Mouse (Mus musculus) heart, postnatal 10 days (tissue): ENCODE results near the gene Qrich1. TPM values are rescaled to one million over a fixed set of nuclear protein-coding genes. Genes with fewer than 3 reads are reported as not detected.
A peak's percentile ranks its signal among the peaks of the same experiment; 100 is the strongest.

ENCODE experiments used
- DNase-seq, 2 experiments: peaks; one replicate each; pipeline ENCODE4 v3.0.0; 2021
- intact Hi-C: fragments of 180-260 bp; cut with DNase I; formaldehyde crosslinking; loops from one replicate; pipeline ENCODE4 v1.15.1; 2025
- total RNA-seq, 2 experiments: library from RNA; stranded (reverse); gene quantifications; 2 replicates each; pipeline ENCODE4 v1.2.3; 2021

Gene Qrich1
- total RNA-seq, 2 experiments from 2014 or later: 83.5 to 89.6 TPM

DNA sequence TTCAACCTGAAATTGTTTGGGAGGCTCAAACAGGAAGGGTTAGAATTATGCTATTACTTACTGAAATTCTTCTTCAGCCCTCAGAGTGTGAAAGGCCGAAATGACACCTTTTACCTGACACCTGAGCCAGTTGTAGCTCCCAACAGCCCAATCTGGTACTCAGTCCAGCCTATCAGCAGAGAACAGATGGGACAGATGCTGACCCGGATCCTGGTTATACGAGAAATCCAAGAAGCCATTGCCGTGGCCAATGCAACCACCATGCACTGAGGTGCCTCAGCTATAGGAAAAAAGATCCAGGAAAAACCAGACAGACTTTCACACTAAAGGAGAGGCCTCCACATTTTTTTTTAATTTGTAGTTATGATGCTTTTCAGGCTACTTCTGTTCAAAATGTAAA, 42.6 kb downstream of the Qrich1 start:
- intact Hi-C loops: loop anchor here (5.0 kb wide), 1 partner anchor 42 kb away; the partner anchor contains the start of gene Qrich1
- no peak for DNase-seq

DNA sequence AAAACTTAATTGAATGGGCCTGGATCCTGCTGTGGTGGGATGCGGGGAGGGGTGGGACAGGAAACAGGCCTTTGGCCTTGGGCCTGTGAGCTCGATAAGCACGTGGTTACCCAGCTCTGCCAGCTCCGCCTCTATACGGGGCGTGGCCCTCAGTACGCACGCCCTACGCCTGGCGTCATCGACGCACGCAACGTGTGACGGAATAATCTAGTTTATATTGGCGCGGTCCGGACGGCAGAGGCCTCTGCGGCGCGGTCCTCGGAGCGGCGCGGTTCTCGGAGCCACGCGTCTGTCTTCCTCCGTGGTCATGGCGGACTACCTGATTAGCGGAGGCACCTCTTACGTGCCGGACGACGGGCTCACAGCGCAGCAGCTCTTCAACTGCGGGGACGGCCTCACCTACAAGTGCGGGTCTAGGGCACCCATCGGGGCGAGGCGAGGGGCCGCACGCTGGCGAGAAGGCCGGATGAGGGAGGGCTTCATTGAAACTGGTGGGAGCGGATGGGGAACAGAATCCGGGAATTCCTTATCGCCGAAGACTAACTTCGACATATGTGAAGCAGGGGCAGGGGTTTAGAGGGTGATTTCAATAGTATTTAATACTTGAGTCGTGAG, 43.7 kb downstream of the Qrich1 start, which contains the start of gene Impdh2:
Gene Impdh2 (plus strand): TSS at position 60 of the 615 bp plus-strand sequence.
- intact Hi-C loops: no loop called here
- DNase-seq: peak; percentile 98

DNA sequence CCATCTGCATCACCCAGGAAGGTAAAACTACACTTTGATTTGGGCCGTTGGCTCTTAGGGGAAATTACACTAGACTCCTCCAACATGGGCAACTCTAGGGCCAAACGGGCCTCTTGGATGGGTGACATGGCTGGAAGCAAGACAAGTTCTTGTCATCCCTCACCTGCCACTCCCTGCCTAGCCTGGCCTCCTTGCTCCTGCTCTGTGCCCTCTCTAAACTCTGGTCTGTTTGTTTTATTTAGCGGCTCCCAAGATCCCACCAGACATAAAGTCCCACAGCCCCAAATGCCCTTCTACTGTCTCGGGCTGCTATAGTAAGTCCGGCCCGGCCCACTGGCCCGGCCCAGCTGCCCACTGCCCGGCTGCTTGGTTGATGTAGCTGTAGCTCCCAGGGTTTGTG, 47.1 kb downstream of the Qrich1 start:
- no peak for DNase-seq
- intact Hi-C loops: no loop called here

- intact Hi-C loops: no loop called here
- DNase-seq: no peak
Observed at GRCm38 (mm10) chr9:108564131-108564530, 47.5 kb downstream of the Qrich1 start.

GRCm38 (mm10) chr9:108565881-108566814, 49.5 kb downstream of the Qrich1 start:
- intact Hi-C loops: no loop called here
- no peak for DNase-seq

DNA sequence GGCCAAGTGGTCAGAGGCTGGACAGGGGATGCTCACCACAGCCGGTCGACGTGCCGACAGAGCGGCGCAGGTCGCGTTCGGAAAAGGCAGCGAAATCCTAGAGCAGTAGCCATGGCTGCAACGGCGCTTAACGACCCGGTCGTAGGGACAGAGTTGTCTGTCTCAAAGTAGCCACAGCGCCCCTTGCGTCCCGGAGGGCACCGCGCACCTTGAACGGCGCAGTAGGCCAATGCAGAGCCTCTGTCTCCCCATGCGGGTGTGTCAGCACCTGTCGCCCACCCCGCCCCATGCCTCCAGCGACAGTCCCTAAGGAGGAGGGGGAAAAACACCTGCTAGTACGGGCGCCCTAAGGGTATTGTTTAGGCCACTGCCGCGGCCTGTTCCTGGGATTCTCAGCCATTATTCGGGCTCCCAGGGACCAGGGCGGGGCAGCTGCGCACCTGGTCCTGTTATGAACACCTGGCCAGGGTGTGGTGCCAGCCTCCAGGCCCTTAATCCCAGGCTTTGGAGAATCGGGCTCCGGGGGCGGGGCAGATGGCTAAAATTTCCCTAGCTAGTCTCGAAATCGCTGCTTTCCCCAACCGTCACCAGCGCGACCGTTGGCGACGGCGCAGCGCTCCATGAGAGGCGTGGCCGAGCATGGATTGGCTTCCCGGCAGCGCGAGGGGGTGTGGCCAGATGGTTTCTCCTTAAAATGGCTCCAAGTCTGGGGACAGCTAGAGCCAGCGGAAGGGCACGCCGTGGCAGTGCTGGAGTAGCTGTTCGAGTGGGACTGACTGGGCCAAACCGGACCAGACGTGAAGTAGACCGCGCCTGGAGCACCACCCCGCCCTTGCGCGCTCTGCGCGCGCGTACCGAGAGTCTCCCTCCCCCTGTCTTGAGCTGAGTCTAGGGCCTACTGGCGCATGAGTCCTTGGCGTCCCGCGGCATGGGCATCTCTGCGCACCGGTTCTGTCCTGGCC, 50.5 kb downstream of the Qrich1 start, which contains the start of gene Ndufaf3:
Gene Ndufaf3 (minus strand): TSS at position 620 of the 962 bp plus-strand sequence.
- intact Hi-C loops: no loop called here
- DNase-seq: peak; percentile 97 to 98

DNA sequence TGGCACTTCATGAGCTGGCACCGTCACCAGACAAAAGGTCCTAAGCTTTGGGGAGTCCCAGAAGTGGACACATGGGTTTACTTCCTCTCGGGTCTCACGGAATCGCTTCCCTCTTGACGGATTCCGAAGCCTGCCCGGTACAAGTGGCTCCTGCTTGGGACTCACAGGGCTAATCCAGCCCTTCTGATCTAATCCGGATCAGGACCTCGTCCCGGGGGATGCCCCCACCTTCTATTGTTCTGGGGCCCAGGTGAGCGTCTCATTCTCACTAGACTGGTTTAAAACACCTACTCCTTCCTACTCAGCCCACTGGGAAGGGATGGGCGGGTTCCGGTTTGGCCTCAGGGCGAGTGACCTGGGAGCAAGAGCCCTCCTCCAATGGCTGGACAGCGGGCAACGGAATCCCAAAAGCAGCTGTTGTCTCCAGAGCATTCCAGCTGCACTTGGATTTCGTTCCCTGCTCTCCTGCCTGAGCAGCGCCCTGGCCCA, 51.4 kb downstream of the Qrich1 start:
- intact Hi-C loops: no loop called here
- DNase-seq: peak; percentile 52 to 64

- no peak for DNase-seq
- intact Hi-C loops: no loop called here
Observed at GRCm38 (mm10) chr9:108568511-108568921, 51.9 kb downstream of the Qrich1 start.

DNA sequence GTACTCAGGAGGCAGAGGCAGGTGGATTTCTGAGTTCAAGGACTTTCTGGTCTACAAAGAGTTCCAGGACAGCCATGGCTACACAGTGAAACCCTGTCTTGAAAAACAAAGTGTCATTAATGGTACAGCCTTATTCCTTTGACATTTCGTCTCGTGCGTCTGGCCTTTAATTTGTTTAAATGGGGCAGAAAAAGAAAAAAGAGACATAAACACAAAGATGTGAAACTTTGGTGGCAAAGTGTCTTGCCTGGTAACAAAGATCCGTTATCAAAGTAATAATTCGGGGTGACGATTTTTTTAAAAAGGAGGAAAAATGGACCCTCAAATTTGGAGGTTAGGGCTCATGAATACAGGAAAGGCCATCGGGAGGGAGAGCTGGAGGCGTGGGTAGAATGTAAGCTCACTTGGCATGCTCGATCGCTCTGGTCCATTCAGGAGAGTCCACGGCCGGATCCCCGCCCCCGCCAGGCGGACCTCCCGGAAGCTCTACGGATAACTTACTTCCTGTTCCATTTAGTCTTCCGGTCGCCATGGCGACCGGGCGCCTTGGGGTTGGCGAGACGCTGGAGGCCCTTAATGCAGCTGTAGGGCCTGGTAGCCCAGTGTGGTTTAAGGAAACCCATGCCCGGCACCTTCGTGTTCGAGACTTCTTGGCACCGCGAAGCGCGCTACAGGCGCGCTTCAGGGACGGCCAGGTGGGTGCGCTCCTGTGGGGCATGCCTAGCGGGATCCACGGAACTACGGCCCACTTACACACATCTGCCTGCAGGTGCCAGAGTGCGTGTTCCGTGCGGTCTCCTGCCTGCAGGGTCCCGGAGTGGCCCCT, 53.0 kb downstream of the Qrich1 start, which contains the start of gene Dalrd3:
Gene Dalrd3 (plus strand): TSS at position 506 of the 826 bp plus-strand sequence.
- intact Hi-C loops: no loop called here
- DNase-seq: peak; percentile 91 to 93

DNA sequence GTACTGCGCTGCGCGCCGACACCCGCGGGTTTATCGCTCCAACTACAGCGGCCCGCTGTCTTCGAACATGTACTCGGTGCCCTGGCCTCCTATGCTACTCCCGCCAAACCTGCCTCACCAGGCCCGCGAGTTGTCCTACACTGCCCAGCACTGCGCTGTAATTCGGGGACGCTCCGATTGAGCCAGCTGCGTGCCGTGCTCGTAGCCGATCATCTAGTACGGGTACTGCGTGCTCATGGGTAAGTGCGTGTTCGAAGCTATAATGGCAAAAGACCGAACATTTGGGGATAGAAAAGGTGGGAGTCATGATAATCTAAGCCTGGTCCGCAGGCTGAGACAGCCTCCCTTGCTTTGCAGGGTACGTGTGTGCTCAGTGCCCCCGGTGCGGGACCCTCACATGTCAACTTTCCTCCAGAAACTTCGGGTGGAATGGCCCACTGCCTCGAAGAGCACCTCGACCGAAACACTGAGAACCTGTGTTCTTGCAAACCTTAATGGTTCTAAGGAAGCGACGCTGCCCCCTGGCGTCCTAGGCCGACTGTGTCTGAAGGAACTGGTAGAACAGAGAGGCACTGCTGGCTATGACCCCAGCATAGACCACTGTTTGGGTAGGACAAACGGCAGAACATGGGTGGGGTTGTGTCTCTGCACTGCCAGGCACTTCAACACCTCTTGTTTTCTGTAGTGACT, 53.7 kb downstream of the Qrich1 start:
- intact Hi-C loops: no loop called here

GRCm38 (mm10) chr9:108571401-108571973, 54.9 kb downstream of the Qrich1 start:
- no peak for DNase-seq
- intact Hi-C loops: no loop called here

More for the DNA sequence above, 53.7 kb downstream of the Qrich1 start:
- peak; percentile 80 to 87 for DNase-seq

DNA sequence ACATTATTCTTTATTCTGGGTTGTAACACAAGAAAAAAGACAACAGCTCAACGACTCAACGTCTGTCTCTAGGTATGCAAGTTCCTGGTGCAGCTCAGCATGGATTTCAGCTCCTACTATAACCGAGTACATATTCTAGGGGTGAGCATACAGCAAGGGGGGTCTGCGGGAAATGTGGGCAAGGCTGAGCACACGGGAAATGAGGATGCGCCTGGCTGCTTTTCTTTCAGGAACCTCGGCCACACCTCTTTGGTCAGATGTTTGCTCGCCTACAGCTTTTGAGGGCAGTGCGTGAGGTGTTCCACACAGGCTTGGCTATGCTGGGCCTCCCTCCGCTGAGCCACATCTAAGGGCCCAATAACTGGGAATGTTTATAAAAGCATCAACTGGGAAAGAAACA, 55.7 kb downstream of the Qrich1 start:
- no peak for DNase-seq
- intact Hi-C loops: no loop called here

DNA sequence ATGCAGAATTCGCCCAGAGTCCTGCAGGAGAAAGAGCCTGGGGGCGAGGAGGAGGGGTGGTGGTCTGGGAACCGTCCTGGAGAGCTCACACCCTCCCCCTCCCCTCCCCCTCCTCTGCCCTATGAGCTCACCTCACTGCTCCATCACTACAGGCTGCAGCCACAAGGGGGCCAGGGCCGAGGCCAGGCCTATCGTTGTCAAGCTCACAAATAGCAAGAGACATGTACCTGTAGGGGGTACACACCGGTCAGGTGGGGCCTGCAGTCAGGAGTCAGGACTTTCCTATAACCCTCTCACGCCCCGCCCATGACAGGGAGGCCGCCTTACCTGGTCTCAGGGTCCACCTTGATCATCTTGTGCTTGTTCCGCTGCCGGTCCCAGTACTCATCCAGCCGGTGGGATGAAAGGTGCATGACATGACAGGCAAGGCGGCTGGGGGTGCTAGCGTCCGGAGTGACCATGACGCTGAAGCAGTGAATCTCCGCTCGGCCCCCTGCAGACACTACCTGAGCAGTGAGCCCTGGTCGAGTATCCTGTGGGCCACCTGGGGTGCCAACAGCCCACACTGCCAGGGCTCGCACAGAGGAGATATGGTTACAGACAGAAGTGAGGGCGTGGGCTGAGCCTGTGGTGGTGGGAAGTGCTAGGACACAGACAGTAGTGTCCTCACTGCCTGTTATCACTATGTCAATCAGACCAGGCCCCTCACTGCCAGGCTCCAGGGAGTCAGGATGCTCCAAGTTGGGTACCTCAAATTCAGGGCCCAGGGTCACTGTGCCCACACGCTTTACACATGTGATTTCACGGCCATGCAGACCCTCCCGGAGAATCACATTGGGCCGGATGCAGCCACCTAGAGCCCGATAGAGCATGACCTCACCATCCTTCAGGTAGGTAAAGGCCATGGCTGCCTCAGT, 57.4 kb downstream of the Qrich1 start:
- intact Hi-C loops: no loop called here
- peak; percentile 63 to 79 for DNase-seq

GRCm38 (mm10) chr9:108574921-108575320, 58.3 kb downstream of the Qrich1 start:
- DNase-seq: no peak
- intact Hi-C loops: loop anchor here (5.0 kb wide), 1 partner anchor 72 kb away; the partner anchor contains the start of gene Arih2

DNA sequence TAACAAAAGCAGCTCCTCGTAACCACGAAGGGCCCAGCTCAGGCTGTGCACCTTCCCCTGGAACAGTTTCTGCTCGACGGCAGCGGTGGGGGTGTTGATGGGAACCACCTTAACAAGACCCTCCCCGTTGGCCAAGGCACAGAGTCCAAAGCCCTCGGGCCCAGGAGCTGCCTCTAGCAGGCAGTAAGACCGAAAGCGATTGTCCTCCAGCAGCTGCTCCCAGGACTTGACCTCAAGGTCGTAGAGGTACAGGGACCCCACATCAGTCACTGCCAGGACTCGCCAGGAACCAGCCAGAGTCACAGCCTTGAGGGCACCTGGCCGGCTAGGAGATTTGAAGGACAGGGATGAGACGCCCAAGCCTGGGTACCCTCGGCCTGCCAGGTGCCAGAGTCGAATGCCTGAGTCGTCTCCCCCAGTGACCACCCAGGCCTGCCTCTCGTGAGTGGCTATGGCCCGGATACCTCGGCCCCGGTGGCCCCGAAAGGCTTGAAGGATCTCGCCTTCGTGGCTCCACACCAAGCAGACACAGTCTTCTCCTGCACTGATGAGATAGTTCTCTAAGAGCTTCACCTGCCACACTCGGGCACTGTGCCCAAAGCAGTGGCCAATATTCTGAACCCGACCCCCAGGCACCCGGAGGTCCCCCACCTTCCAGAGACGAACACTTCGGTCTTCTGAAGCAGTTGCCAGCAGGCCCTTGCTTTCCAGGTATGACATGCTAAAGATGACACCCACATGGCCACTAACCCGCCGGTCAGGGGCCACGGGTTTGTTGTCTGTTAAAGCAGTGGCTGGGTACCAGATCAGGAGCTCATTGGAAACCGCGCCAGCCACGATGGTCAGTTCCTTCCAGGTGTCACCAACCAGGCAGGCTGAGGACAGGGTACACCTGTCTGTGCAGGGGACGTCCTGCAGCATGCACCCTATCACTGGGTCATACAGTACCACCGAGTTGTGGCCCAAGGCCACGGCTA, 59.0 kb downstream of the Qrich1 start:
- no peak for DNase-seq
- intact Hi-C loops: loop anchor here (5.0 kb wide), 1 partner anchor 72 kb away; the partner anchor contains the start of gene Arih2

DNA sequence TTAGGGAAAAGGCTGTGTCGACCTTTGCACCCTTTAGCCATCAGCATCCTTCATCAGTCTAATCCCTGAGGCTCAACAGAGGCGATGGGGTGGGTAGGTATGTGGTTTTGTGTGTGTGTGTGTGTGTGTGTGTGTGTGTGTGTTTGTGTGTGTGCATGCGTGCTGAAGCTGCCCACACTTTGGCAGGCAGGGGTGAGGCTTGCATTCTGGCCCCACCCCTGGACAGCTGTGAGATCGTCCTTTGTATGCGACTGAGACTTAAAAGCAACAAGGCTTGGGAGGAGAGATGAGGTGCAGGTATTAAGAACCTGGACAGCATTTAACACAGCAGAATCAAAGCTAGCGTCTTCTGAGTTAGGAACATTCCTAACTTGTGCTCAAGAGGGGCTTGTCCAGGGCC, 60.4 kb downstream of the Qrich1 start:
- no peak for DNase-seq
- intact Hi-C loops: loop anchor here (5.0 kb wide), 1 partner anchor 70 kb away; the partner anchor contains the start of gene Arih2
